Mouse (Mus musculus) cortical plate, adult 2 months (tissue): ENCODE measurements at regions not wholly inside any gene's neighbourhood (a gene's known extent, or its start where the extent isn't known, plus 50 kb on each side); places are given as distances from the start of the nearest gene placed in this dataset.

Experiments
- H3K27ac ChIP-seq: fragments of 200-500 bp; 2 replicates; pipeline ENCODE4 v1.5.1; 2012; ENCODE audit warnings: low read length, control low read depth, inconsistent platforms; ENCODE audit not compliant: insufficient read depth
- H3K4me1 ChIP-seq: fragments of 200-500 bp; 2 replicates; pipeline ENCODE4 v1.6.1; 2011; ENCODE audit warnings: low read length; ENCODE audit not compliant: control insufficient read depth, insufficient read depth
- H3K4me3 ChIP-seq: fragments of 200-500 bp; 2 replicates; pipeline ENCODE4 v1.5.1; 2011; ENCODE audit warnings: mild to moderate bottlenecking, low read length, control low read depth; ENCODE audit not compliant: insufficient read depth
- CTCF ChIP-seq: fragments of 200-500 bp; IDR thresholded peaks from 2 replicates; pipeline ENCODE4 v1.5.1; 2011; ENCODE audit warnings: mild to moderate bottlenecking, control low read depth, low read length; ENCODE audit not compliant: insufficient read depth; ENCODE audit errors: extremely low read depth
- POLR2A ChIP-seq: fragments of 200-500 bp; IDR thresholded peaks from 2 replicates; pipeline ENCODE4 v1.6.1; 2011; ENCODE audit warnings: mild to moderate bottlenecking, low read length, control low read depth; ENCODE audit not compliant: insufficient read depth; ENCODE audit errors: extremely low read depth

GRCm38 (mm10) chr10:25779476-25779875, 243.4 kb upstream of the Smlr1 start:
- Histone ChIP-seq H3K4me1 (no peaks in the 10 kb centered on the region), H3K27ac (no peak overlapping the region), H3K4me3 (no peak overlapping the region)
- TF ChIP-seq CTCF (no peak), POLR2A (no peak)

DNA sequence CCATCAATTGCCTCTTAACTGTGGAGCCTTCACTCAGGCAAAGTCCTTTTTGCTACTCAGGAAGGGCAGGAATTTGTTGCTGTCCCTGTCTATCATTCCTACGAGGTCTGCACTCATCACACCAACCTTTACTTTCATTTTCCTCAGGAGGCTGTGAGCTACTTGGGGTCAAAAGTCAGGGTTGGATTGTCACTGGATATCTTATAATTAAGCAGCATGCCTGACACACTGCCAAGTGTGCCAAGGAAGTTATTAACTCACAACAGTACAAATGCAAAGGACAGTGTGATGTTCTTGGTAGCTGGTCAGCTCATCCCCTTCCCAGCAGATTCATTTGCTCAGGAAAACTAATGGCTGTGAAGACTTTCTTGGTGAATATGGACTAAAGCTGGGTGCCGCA, 241.7 kb upstream of the Smlr1 start:
- Histone ChIP-seq H3K27ac (no peak overlapping the region), H3K4me1 (no peaks in the 10 kb centered on the region), H3K4me3 (no peak overlapping the region)
- TF ChIP-seq POLR2A: no peak
- TF ChIP-seq CTCF: no peak

DNA sequence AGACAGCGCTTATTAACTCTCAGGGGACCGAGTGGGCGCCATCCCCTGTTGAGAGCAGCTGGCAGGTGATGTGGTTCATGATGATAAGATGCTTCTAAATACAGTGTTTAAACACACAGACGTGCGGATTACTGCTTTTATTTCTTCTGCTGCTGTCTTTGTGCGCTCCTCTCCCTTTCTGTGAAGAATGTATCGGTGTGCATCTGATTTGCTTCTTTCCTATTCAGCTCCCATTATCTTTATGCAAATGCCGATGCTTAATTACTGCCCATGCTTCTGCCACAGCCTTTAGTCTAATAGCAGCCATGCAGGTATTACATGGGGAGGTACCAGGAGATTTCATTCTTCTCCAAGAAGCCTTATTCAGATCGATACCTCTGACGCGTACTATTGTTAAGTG, 240.6 kb upstream of the Smlr1 start:
- Histone ChIP-seq H3K4me1 (no peaks in the 10 kb centered on the region), H3K4me3 (no peak overlapping the region), H3K27ac (no peak overlapping the region)
- TF ChIP-seq POLR2A (no peak), CTCF (no peak)

DNA sequence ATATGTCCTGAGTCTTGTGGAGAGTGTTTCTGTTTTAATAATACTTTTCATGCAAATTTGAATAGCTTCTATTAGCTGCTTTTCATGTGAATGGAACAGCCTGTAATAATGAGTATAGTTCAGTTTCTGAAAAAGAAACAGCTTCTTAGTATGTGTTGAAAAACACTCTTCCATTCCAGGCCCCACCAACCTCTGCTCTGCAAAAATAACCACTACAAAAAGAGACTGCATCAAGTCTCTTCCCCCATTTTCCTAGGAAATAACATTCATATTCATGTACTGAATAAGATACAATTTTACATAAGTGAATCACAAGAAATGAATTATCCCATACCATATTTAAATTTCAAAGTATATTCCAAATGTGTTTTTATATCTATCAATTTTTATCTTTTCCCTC, 234.0 kb upstream of the Smlr1 start:
- Histone ChIP-seq H3K4me1 (peaks cover 2% of the 10 kb centered on the region; the same call in 1 of the 2 replicates), H3K27ac (no peak overlapping the region), H3K4me3 (no peak overlapping the region)
- TF ChIP-seq CTCF: no peak
- no peak for TF ChIP-seq POLR2A

DNA sequence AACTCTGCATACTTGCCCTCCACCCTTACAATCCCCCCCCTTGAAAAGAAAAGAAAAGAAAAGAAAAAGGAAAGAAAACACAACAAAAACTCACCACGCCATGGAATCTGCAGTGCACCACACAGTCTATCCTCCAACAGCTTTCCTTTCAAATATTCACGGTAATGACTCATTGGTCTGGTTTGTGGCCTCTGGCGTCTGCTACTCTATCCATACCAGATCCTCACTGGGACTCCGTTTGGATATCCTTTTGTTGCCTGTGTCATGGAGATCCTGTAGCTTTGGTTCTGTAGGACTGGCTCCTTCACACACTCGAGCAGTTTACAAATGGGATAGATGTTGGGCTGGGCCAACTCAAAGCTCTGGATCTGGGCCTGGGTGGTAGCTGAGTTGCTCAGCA, 232.4 kb upstream of the Smlr1 start:
- TF ChIP-seq POLR2A (no peak), CTCF (no peak)
- H3K4me1 ChIP-seq: peaks cover 2% of the 10 kb centered on the region; the same call in 1 of the 2 replicates
- no peak overlapping the region for H3K27ac ChIP-seq
- no peak overlapping the region for H3K4me3 ChIP-seq

DNA sequence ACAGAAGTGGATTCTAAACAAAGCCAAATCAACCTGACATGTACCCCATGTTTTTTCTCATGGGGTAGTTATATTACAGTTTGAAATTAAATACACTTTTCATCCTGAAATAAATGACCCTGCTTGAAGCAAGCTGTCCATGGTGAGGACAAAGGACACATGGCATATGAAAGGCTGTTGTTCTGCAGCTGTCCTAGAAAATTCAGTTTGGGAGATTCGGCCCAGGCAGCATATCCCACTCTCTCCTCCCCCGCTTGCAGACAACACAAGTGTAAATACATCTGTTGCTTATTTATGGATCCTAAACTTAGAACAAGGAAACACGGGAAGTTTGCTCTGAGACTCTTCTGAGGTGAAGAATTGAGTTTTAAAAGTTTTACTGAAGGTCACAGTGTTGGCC, 218.2 kb upstream of the Smlr1 start:
- Histone ChIP-seq H3K4me3 (no peak overlapping the region), H3K4me1 (no peaks in the 10 kb centered on the region), H3K27ac (no peak overlapping the region)
- TF ChIP-seq POLR2A (no peak), CTCF (no peak)

DNA sequence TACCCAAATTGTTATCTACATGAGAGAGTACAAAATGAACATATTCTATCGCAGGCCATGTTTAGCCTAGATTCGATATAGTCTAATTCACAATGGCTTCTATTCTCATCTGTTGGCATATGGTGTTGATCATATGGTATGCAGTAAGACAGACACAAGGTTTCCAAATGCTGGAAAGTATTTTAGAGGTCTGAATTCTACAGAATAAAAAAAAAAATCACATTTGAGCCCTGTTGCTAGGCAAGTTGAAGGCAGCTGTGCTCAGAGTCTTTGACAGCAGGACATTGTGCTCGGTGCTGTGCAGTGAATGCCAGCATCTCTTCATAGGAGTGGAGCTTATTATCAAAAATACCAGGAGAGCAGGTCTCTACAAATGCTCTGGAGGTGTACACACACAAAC, 206.6 kb upstream of the Smlr1 start:
- H3K27ac ChIP-seq: no peak overlapping the region
- H3K4me3 ChIP-seq: no peak overlapping the region
- TF ChIP-seq POLR2A: no peak
- TF ChIP-seq CTCF: no peak
- peaks cover 2% of the 10 kb centered on the region; the same call in 1 of the 2 replicates for H3K4me1 ChIP-seq

DNA sequence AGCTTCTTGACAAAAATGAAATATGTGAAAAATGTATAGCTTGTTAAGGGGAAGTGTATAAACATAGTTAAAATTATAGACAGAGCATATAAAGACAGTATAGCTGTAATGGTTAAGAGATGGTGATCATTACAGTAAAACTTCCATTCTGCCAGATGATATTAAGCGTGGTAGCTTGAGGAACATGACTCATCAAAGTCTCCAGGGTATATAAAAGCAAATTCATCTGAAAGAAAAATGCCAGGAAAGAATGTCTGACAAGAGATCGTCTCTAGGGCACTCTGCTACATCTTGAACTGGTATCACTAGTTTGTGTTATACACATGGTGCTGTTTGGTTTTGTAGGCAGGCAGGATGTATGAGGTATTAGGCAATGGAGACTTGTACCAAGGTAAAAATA, 204.9 kb upstream of the Smlr1 start:
- peaks cover 2% of the 10 kb centered on the region; the same call in 1 of the 2 replicates for H3K4me1 ChIP-seq
- H3K4me3 ChIP-seq: no peak overlapping the region
- no peak overlapping the region for H3K27ac ChIP-seq
- TF ChIP-seq CTCF (no peak), POLR2A (no peak)

GRCm38 (mm10) chr10:25730470-25730869, 194.4 kb upstream of the Smlr1 start:
- no peak for TF ChIP-seq CTCF
- no peak for TF ChIP-seq POLR2A
- no peak overlapping the region for H3K27ac ChIP-seq
- H3K4me3 ChIP-seq: no peak overlapping the region
- H3K4me1 ChIP-seq: no peaks in the 10 kb centered on the region

- Histone ChIP-seq H3K4me3 (no peak overlapping the region), H3K4me1 (no peaks in the 10 kb centered on the region), H3K27ac (no peak overlapping the region)
- no peak for TF ChIP-seq POLR2A
- TF ChIP-seq CTCF: no peak
Observed at GRCm38 (mm10) chr10:25723966-25724365, 187.9 kb upstream of the Smlr1 start.
